Mouse (Mus musculus): ENCODE results near the gene March7.
A peak's percentile ranks its signal among the peaks of the same experiment; 100 is the strongest.

Gene March7

GRCm38 (mm10) chr2:60209703-60210651 lies at the start of gene March7, which contains the start of gene Baz2b:
TSS of gene March7 (plus strand) at chr2:60209887.
TSS of gene Baz2b (minus strand) at chr2:60209839.
- peak; percentile 90 for DNase-seq

- no peak for DNase-seq
Observed at GRCm38 (mm10) chr2:60163744-60164143, 45.9 kb upstream of the March7 start.

- DNase-seq: no peak
Observed at GRCm38 (mm10) chr2:60165679-60166078, 44.0 kb upstream of the March7 start.

GRCm38 (mm10) chr2:60166878-60167277 lies 42.8 kb upstream of the March7 start:
- DNase-seq: no peak

- DNase-seq: no peak
Observed at GRCm38 (mm10) chr2:60171786-60172530, 37.7 kb upstream of the March7 start.

- DNase-seq: no peak
Observed at GRCm38 (mm10) chr2:60172531-60172914, 37.2 kb upstream of the March7 start.

- DNase-seq: no peak
Observed at GRCm38 (mm10) chr2:60173190-60173589, 36.5 kb upstream of the March7 start.

- DNase-seq: no peak
Observed at GRCm38 (mm10) chr2:60173595-60173994, 36.1 kb upstream of the March7 start.

- no peak for DNase-seq
Observed at GRCm38 (mm10) chr2:60175078-60175477, 34.6 kb upstream of the March7 start.

- DNase-seq: no peak
Observed at GRCm38 (mm10) chr2:60176087-60176486, 33.6 kb upstream of the March7 start.

- DNase-seq: no peak
Observed at GRCm38 (mm10) chr2:60177490-60177889, 32.2 kb upstream of the March7 start.

- no peak for DNase-seq
Observed at GRCm38 (mm10) chr2:60181696-60182095, 28.0 kb upstream of the March7 start.

GRCm38 (mm10) chr2:60196841-60197240 lies 12.8 kb upstream of the March7 start:
- DNase-seq: no peak

GRCm38 (mm10) chr2:60200051-60200562 lies 9.6 kb upstream of the March7 start:
- no peak for DNase-seq

- DNase-seq: no peak
Observed at GRCm38 (mm10) chr2:60200667-60201066, 9.0 kb upstream of the March7 start.

- no peak for DNase-seq
Observed at GRCm38 (mm10) chr2:60202900-60203530, 6.7 kb upstream of the March7 start.

- no peak for DNase-seq
Observed at GRCm38 (mm10) chr2:60203733-60204132, 6.0 kb upstream of the March7 start.

GRCm38 (mm10) chr2:60204162-60204561 lies 5.5 kb upstream of the March7 start:
- DNase-seq: no peak

GRCm38 (mm10) chr2:60205795-60206194 lies 3.9 kb upstream of the March7 start:
- no peak for DNase-seq

GRCm38 (mm10) chr2:60209122-60209611 lies 520 bp upstream of the March7 start:
- no peak for DNase-seq

- no peak for DNase-seq
Observed at GRCm38 (mm10) chr2:60210821-60211220, 1.1 kb downstream of the March7 start.

- DNase-seq: no peak
Observed at GRCm38 (mm10) chr2:60212488-60212887, 2.8 kb downstream of the March7 start.

- DNase-seq: no peak
Observed at GRCm38 (mm10) chr2:60214683-60215082, 5.0 kb downstream of the March7 start.
